Mouse (Mus musculus) left cerebral cortex, postnatal 14 days (tissue): ENCODE data around the gene Tmem126b. TPM values are rescaled to one million over a fixed set of nuclear protein-coding genes. Genes with fewer than 3 reads are reported as not detected.
A peak's percentile ranks its signal among the peaks of the same experiment; 100 is the strongest.

ENCODE experiments used
- DNase-seq, 2 experiments: peaks; one replicate each; pipeline ENCODE4 v3.0.0; 2021 to 2022; ENCODE audit warnings: low spot score in 2 of 2, mixed read lengths in 1 of 2
- intact Hi-C: fragments of 180-260 bp; cut with DNase I; formaldehyde crosslinking; loops from one replicate; pipeline ENCODE4 v1.15.1; 2025
- total RNA-seq, 2 experiments: library from RNA; stranded (reverse); gene quantifications; 2 replicates each; pipeline ENCODE4 v1.2.3; 2021

The Tmem126b gene
- total RNA-seq, 2 experiments from 2014 or later = 19.5 to 20.7 TPM

DNA sequence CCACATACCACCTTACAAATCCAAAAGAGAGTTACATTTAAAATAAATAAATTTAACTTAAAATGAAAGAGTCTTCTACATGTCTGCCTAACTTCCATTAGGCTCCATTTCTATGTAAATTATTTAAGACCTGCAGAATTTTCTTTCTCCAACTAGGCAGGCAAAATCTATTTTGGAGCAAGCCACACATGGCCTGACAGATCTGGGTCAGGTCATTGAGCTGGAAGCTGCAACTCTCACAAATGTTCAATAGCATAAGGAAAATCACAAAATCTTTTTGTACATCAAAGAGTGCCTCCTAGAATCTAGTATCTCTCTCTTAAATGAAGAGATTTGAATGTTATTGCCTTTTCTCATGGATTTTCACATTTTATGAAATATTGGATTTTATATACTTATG is 43.6 kb downstream of the Tmem126b start:
- no peak for DNase-seq
- intact Hi-C loops = no loop called here

DNA sequence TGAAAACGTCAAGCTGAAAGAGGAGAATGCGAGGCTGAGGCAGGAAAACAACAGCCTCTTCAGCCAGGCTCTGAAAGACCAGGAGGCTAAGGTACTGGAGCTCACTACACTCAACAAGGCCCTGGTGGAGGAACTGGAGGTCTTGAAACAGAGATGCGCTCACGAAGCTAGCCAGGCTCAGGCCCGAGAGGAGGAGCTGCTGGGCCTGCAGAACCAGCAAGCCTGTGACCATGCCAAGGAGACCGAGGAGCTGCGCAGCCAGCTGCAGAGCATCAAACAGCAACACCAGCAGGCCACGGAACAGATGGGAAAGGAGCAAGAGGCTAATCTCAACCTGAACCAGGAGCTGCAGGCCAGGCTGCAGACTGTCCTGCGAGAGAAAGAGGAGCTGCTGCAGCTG is 48.8 kb downstream of the Tmem126b start:
- no peak for DNase-seq
- intact Hi-C loops = no loop called here

GRCm38 (mm10) chr7:90426020-90427001 is 49.5 kb downstream of the Tmem126b start, which contains the start of gene Ccdc89:
Ccdc89 (plus strand) TSS chr7:90426577.
- intact Hi-C loops = no loop called here
- peak; percentile 78 to 90 for DNase-seq

Other genes starting within 250 kb of the Tmem126b start
- gene Ccdc83, start 210.2 kb downstream of the Tmem126b start, total RNA-seq = not detected
- 10 to 100 TPM; 76.9 to 77.1 TPM for gene Sytl2, start 173.7 kb downstream of the Tmem126b start, total RNA-seq
- gene Ccdc89, start 49.4 kb downstream of the Tmem126b start, total RNA-seq = under 1 TPM; 0.22 to 0.42 TPM
- gene Crebzf, start 33.3 kb downstream of the Tmem126b start, total RNA-seq = 10 to 100 TPM; 71.4 to 83.7 TPM
- gene Tmem126a, start 18.8 kb downstream of the Tmem126b start, total RNA-seq = 10 to 100 TPM; 39.8 to 44.5 TPM
- 100 to 1,000 TPM; 394 to 431 TPM for gene Dlg2, start 671 bp upstream of the Tmem126b start, total RNA-seq